Mouse (Mus musculus) layer of hippocampus, adult 18-20 months (tissue): Measurements from ENCODE around the gene Mapk8ip2. TPM values are rescaled to one million over a fixed set of nuclear protein-coding genes. Genes with fewer than 3 reads are reported as not detected.
A peak's percentile ranks its signal among the peaks of the same experiment; 100 is the strongest.
"Not testable (repeated sequence)": the region's sequence is repeated elsewhere in the genome, so short reads cannot be mapped to it uniquely, and the experiment has no call there.

Experiments
- DNase-seq, 2 experiments: peaks; one replicate each; pipeline ENCODE4 v3.0.0; 2022; ENCODE audit warnings: low spot score in 2 of 2
- long read RNA-seq: library from polyadenylated mRNA; stranded (forward); transcript quantifications from one replicate; pipeline ENCODE4 v2.0.0, GENCODE M21; 2021
- total RNA-seq, 2 experiments: library from RNA; stranded (reverse); gene quantifications; 2 replicates each; pipeline ENCODE4 v1.2.3; 2021

Mapk8ip2 gene
- 100 to 1,000 TPM; 266 to 269 TPM for total RNA-seq
- long read RNA-seq, full-length matches to known transcripts = 264 of 358 reads
- long read RNA-seq, partial matches to known transcripts = 64 of 358 reads
- long read RNA-seq, other reads (novel, unspliced or antisense) = 30 of 358 reads

GRCm38 (mm10) chr15:89453865-89454478 lies at the start of gene Mapk8ip2:
TSS of gene Mapk8ip2 (plus strand) at chr15:89453913.
- peak in 1 of 2 experiments; percentile 61 for DNase-seq

GRCm38 (mm10) chr15:89404831-89405623 lies 48.7 kb upstream of the Mapk8ip2 start:
- no peak for DNase-seq

DNA sequence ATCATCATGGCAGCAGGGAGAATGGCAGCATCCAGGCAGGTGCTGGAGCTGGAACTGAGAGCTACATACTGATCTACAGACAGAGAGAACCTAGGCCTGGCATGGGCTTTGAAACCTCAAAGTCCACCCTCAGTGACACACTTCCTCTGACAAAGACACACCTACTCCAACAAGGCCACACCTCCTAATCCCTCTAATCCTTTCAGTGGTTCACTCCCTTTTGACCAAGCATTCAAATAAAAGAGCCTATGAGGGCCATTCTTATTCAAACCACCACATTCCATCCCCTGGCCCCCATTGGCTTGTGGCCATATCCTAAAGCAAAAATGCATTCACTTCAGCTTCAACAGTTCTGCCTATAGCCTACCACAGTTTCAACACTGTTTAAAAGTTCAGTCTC lies 47.0 kb upstream of the Mapk8ip2 start:
- DNase-seq = no peak

GRCm38 (mm10) chr15:89410118-89410517 lies 43.6 kb upstream of the Mapk8ip2 start, which contains the start of gene Syce3:
TSS of gene Syce3 (minus strand) at chr15:89410503.
- DNase-seq = no peak

GRCm38 (mm10) chr15:89415282-89415681 lies 38.4 kb upstream of the Mapk8ip2 start:
- no peak for DNase-seq

- DNase-seq = no peak
Measured at GRCm38 (mm10) chr15:89421938-89422337, 31.8 kb upstream of the Mapk8ip2 start.

GRCm38 (mm10) chr15:89424621-89425020 lies 29.1 kb upstream of the Mapk8ip2 start:
- no peak for DNase-seq

- DNase-seq = no peak
Measured at GRCm38 (mm10) chr15:89425711-89426121, 28.0 kb upstream of the Mapk8ip2 start, which contains the start of gene Cpt1b. TSS of gene Cpt1b (minus strand) at chr15:89425863.

- no peak for DNase-seq
Measured at GRCm38 (mm10) chr15:89426716-89427115, 27.0 kb upstream of the Mapk8ip2 start.

DNA sequence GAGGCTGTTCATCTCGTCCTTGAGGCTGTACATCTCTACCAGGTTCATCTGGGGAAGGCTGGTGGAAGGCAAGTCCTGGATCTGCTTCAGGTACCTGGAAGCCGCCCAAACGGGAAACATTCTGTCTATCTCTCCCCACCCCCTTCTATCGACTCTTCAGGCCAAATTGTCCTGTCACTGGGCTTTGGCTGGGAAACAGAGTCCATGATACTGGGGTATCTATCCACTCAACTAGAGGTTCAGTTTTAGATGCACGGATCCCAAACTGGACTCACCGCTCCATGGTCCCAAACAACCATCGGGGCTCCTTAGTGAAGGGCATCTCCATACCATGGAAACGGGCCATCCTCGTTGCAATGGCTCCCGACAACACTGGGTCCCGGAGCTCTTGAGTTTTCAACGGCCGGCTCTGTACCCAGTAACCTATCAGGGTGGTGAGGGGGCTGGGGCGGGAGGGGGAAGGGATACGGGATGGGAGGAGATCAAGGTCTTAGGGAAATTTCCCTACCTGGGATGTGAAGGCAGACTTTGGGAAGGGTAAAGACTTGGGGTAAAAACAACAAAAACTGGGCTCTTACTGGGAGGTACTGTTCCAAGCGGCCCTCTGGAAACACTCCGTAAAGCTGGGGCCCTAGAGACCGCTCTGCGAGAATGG lies 25.4 kb upstream of the Mapk8ip2 start:
- DNase-seq = no peak

DNA sequence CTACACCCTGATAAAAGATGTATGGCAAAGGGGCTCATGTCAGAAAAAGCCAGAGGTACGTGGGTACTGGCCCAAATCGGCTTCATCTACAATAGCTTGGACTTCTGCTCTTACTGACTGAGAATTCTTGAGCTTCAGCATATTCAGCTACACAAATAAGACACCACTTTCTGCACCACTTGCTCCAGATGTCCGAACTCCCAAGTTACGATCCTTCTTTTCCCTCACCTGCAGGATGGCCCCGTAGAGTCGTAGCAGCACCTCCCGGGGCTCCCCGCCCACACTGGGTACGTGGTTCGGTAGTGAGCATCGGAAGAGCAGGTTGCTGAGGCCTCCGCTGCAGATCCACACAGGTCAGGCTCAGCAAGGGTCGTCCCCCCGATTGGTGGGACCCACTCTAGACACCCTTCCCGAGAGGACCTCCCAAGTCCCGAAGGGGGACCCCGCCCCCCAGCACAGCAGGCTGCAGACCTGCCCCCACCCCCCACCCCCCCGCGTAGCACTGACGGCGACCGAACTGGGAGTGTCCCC lies 24.8 kb upstream of the Mapk8ip2 start:
- DNase-seq = no peak

GRCm38 (mm10) chr15:89429352-89430221 lies 24.1 kb upstream of the Mapk8ip2 start, which contains the start of the genes C730034F03Rik, Gm44502 and Chkb:
TSS of gene C730034F03Rik (plus strand) at chr15:89429589.
TSS of gene Gm44502 (minus strand) at chr15:89429696.
TSS of gene Chkb (minus strand) at chr15:89429908.
- peak; percentile 92 to 96 for DNase-seq

DNA sequence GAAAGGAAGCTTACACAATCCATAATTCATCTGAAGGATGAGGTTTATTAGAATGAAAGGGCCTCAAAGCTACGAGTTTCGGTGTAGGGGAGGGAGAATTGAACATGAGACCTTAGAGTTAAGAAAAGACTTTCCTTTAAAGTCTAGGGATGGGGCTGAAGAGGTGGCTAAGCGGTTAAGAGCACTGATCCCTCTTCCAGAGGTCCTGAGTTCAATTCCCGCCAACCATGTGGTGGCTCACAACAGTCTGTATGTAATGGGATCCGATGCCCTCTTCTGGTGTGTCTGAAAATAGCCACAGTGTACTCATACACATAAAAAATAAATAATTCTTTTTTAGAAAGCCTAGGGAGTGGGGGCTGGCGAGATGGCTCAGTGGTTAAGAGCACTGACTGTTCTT lies 23.4 kb upstream of the Mapk8ip2 start:
- peak in 1 of 2 experiments; percentile 31 for DNase-seq

DNA sequence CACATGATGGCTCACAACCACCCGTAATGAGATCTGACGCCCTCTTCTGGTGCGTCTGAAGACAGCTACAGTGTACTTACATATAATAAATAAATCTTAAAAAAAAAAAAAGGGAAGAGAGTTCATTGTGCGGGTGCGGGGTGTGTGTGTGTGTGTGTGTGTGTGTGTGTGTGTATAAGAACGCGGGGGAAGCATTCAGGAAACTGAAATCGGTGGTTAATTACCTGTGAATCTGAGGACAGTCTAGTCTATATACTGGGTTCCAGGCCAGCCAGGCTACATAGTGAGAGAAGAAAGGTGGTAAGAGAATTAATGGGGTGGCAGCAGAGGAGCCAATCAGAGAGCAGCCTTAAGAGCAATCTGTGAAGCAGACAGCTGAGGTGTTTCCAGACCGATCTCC lies 22.9 kb upstream of the Mapk8ip2 start:
- DNase-seq = not testable (repeated sequence)

GRCm38 (mm10) chr15:89431271-89431670 lies 22.4 kb upstream of the Mapk8ip2 start:
- DNase-seq = no peak

- no peak for DNase-seq
Measured at GRCm38 (mm10) chr15:89431806-89432205, 21.9 kb upstream of the Mapk8ip2 start.

DNA sequence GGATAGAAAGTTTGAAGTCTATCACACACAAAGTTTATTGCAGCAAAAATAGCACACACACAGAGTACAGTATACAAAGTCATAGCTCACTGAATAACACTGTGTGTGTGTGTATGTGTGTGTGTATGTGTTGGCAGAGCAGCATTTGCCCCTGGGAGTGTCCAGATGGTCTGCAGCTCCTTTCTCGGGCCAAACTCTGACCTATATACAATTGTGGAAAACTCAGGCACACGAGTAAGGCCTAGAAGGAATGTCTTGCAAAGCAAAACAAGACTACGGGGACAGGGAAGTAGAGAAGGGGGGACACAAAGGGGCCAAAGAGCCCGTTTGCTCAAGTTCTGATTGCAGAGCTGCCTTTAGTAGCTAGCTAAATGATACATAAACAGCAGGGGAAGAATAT lies 20.8 kb upstream of the Mapk8ip2 start:
- DNase-seq = no peak

DNA sequence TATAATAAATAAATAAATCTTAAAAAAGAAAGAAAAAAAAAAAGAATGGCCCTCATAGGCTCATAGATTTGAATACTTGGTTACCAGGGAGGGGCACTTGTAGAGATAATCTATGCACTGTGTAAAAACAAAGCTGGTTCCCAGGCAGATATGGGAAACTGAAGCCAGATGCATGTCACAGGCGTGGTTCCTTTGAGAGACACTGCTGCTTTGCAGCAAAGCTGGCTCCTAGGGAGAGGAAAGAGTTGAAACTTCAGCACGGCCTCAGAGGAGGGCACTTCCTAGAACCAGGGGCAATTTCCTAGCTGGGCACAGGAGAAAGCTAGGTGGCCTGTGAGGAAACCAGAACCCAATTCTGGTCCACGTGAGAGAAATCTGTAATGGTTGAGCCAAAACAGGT lies 19.6 kb upstream of the Mapk8ip2 start:
- DNase-seq = no peak

DNA sequence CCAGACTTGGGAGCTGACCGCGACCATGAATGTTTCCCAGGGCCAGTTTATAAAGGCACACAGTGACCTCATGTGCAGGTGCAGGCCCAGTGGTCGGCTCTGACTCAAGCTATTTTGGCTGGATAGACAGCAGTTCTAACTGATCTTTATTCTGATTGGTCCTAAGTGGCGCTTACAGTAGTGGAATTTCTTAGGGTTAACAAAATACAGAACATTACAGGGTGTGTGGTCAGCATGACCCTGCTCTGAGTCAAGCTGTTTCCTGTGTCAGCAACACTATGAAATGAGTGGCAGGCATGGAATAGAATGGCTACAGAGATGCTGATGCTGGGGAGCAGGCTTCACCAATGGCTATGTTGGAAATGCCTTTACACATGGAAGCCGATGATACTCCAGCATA lies 17.8 kb upstream of the Mapk8ip2 start:
- DNase-seq = no peak

DNA sequence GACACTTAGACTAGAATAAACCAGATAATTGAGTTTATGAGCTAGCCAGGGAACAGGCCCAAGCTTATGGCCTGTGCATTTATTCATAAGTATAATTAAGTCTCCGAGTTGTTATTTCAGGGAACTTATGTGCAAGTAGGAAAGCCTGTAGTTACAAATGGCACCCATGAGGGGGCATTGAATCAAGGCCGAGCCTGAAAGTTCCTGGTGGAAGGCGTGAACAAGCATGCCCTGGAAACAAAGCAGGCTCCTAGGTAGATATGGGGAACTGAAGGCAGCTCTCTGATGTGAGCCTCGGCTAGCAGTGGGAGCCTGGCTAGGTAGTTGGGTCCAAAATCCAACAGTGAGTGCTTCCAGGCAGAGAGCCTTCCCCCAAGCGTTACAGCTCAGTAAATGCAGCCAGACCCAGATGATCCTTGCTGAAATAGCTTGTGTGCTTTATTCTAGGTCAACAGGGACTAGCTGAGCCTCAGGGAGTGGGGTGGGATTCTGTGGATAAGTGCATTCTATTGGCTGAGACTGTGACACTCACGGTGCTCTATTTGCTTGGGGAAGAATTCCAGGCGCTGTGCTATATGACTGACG lies 11.1 kb upstream of the Mapk8ip2 start:
- no peak for DNase-seq
